Mouse (Mus musculus) C2C12 (cell line): Measurements from ENCODE around the gene Epha7. TPM values are rescaled to one million over a fixed set of nuclear protein-coding genes. Genes with fewer than 3 reads are reported as not detected.

ENCODE experiments used
- H3K27me3 ChIP-seq: one replicate; pipeline ENCODE4 v1.6.1; 2011; ENCODE audit not compliant: control insufficient read depth, insufficient read depth, insufficient read length
- H3K36me3 ChIP-seq: one replicate; pipeline ENCODE4 v1.6.1; 2011; ENCODE audit not compliant: control insufficient read depth, insufficient read depth
- H3K4me3 ChIP-seq: one replicate; pipeline ENCODE4 v1.5.1; 2011; ENCODE audit warnings: mild to moderate bottlenecking, control low read depth; ENCODE audit not compliant: poor library complexity, insufficient read depth, severe bottlenecking
- H3K79me2 ChIP-seq: one replicate; pipeline ENCODE4 v1.6.1; 2011; ENCODE audit not compliant: control insufficient read depth, insufficient read depth
- H3K79me3 ChIP-seq: one replicate; pipeline ENCODE4 v1.6.1; 2011; ENCODE audit warnings: low read depth, control low read depth
- H3ac ChIP-seq: one replicate; pipeline ENCODE3; 2011; ENCODE audit warnings: low read depth; ENCODE audit not compliant: control insufficient read depth, insufficient read length
- CEBPB ChIP-seq: IDR thresholded peaks from one replicate; pipeline ENCODE4 v1.6.1; 2011; ENCODE audit warnings: low read depth, mild to moderate bottlenecking, control low read depth, moderate library complexity
- CTCF ChIP-seq: IDR thresholded peaks from one replicate; pipeline ENCODE4 v1.5.1; 2011; ENCODE audit not compliant: control insufficient read depth, insufficient read depth, insufficient read length
- FOSL1 ChIP-seq: IDR thresholded peaks from one replicate; pipeline ENCODE4 v1.8.0; 2011; ENCODE audit warnings: mild to moderate bottlenecking, low read length; ENCODE audit not compliant: poor library complexity, insufficient read depth, severe bottlenecking
- MAX ChIP-seq: IDR thresholded peaks from one replicate; pipeline ENCODE4 v1.6.1; 2011; ENCODE audit warnings: mild to moderate bottlenecking, control low read depth
- MYOD1 ChIP-seq: IDR thresholded peaks from one replicate; pipeline ENCODE4 v1.6.1; 2011; ENCODE audit warnings: low read depth; ENCODE audit not compliant: control insufficient read depth, insufficient read length
- MYOG ChIP-seq: IDR thresholded peaks from one replicate; pipeline ENCODE4 v1.6.1; 2011; ENCODE audit not compliant: control insufficient read depth, insufficient read length; ENCODE audit errors: extremely low read depth
- USF1 ChIP-seq: IDR thresholded peaks from one replicate; pipeline ENCODE4 v1.6.1; 2011; ENCODE audit warnings: low read depth, mild to moderate bottlenecking, control low read depth, moderate library complexity
- polyA plus RNA-seq: library from polyadenylated mRNA; unstranded; fragments of >200 nt; fragmentation: generic; extraction: Trizol; gene quantifications from one replicate; pipeline ENCODE4 v1.2.1, GENCODE M21; 2012; ENCODE audit warnings: missing spikeins

The Epha7 gene
- polyA plus RNA-seq, 1 experiment = 1.8 TPM

- no peak for TF ChIP-seq CTCF
- no peak for TF ChIP-seq USF1
- TF ChIP-seq MYOG = no peak
- TF ChIP-seq FOSL1 = no peak
- TF ChIP-seq MYOD1 = no peak
- no peak for TF ChIP-seq MAX
- H3K79me2 ChIP-seq = no peaks in the 10 kb centered on the region
- no peak overlapping the region for H3K4me3 ChIP-seq
- H3ac ChIP-seq = no peak overlapping the region
- no peaks in the 10 kb centered on the region for H3K27me3 ChIP-seq
- no peaks in the 10 kb centered on the region for H3K36me3 ChIP-seq
- no peaks in the 10 kb centered on the region for H3K79me3 ChIP-seq
These were observed 77.2 kb downstream of the Epha7 start for GRCm38 (mm10) chr4:28890102-28890501.

DNA sequence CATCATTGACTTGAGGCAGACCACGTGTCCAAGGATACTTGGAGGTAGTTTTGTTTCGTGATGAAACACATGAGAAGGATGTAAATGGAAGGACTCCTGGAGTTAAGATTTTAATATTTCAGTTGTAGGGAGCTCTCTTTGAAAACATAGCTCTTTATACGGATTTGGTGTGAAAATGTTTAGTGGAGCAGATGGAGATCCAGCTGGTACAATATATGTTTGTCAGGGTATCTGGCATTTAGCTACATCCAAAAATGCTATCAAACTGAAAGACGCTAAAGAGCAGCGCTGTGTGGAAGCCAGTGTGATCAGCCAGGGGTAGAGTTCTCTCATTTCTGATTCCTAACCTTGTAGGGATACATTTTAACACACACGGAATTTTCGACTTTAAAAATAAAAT, 82.5 kb downstream of the Epha7 start:
- no peak overlapping the region for H3K4me3 ChIP-seq
- no peaks in the 10 kb centered on the region for H3K79me2 ChIP-seq
- H3K79me3 ChIP-seq = no peaks in the 10 kb centered on the region
- H3K36me3 ChIP-seq = no peaks in the 10 kb centered on the region
- H3ac ChIP-seq = no peak overlapping the region
- no peaks in the 10 kb centered on the region for H3K27me3 ChIP-seq
- no peak for TF ChIP-seq CEBPB
- no peak for TF ChIP-seq CTCF
- TF ChIP-seq MYOG = no peak
- no peak for TF ChIP-seq MAX
- TF ChIP-seq MYOD1 = no peak
- TF ChIP-seq FOSL1 = no peak
- no peak for TF ChIP-seq USF1

- TF ChIP-seq CTCF (no peak), FOSL1 (no peak), MYOD1 (no peak), MYOG (no peak), CEBPB (no peak), USF1 (no peak), MAX (no peak)
- H3K27me3 ChIP-seq = no peaks in the 10 kb centered on the region
These were observed 86.4 kb downstream of the Epha7 start for GRCm38 (mm10) chr4:28899373-28899772.

DNA sequence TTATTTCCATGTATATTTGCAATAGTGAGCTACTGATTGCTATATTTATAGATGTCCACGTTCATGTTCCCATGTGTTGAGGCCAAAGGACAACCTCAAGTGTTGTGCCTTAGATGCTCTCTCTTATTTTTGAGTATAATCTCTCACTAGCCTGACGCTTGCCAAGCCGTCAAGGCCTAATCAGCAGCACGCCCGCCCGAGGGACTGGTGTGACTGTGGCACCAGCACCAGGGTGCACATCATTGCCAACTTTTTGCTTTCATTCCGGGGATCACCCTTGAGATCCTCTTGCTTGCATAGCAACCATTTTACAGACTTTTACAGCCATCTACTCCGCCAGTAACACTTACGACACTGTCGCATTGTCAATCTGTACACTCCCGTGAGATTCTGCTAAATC, 86.9 kb downstream of the Epha7 start:
- Histone ChIP-seq H3K27me3 (no peaks in the 10 kb centered on the region), H3K79me2 (no peaks in the 10 kb centered on the region), H3ac (no peak overlapping the region), H3K36me3 (no peaks in the 10 kb centered on the region), H3K79me3 (no peaks in the 10 kb centered on the region), H3K4me3 (no peak overlapping the region)
- TF ChIP-seq CTCF (no peak), MAX (no peak), MYOD1 (no peak), CEBPB (no peak), USF1 (no peak), FOSL1 (no peak), MYOG (no peak)

More at GRCm38 (mm10) chr4:28899373-28899772, 86.4 kb downstream of the Epha7 start:
- H3K79me3 ChIP-seq = no peaks in the 10 kb centered on the region
- H3ac ChIP-seq = no peak overlapping the region
- no peaks in the 10 kb centered on the region for H3K79me2 ChIP-seq
- no peaks in the 10 kb centered on the region for H3K36me3 ChIP-seq
- no peak overlapping the region for H3K4me3 ChIP-seq

- no peaks in the 10 kb centered on the region for H3K79me3 ChIP-seq
- H3K79me2 ChIP-seq = no peaks in the 10 kb centered on the region
- H3K27me3 ChIP-seq = no peaks in the 10 kb centered on the region
- no peak overlapping the region for H3K4me3 ChIP-seq
- H3K36me3 ChIP-seq = no peaks in the 10 kb centered on the region
- TF ChIP-seq MAX (no peak), CEBPB (no peak), USF1 (no peak), MYOD1 (no peak), FOSL1 (no peak), MYOG (no peak), CTCF (no peak)
- no peak overlapping the region for H3ac ChIP-seq
These were observed 88.6 kb downstream of the Epha7 start for GRCm38 (mm10) chr4:28901496-28901895.

DNA sequence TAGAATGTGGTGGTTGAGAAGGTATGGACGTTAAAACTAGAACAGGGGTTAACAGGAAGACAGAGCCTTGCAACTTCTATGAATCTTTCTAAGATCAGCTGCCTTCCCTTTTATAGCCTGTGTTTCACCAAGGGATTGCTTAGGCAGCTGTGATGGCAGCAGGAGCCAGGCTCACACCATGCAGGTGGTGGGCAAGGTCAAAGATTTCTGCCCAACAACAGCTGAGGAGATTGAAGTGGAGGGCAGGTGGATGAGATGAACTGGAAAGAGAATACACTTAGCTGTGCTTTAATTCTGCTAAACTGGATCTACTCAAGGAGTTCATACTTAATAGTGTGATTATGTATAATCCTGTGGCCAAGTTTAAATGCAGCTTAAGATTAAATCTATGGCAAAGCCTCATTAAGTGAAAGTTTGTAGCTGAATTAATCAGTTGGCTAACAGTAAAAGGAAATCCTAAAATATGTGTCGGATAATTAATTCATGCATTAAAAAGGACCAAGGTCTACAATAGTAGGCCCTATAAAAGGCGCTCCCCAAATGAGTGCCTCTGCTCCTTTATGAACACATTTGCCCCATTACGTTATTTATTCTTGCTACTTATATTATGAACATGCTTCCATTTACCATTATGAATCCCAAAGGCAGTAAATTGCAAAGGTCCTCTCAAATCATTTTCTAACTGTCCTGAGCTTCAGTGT, 89.2 kb downstream of the Epha7 start:
- H3ac ChIP-seq = no peak overlapping the region
- no peak overlapping the region for H3K4me3 ChIP-seq
- no peaks in the 10 kb centered on the region for H3K27me3 ChIP-seq
- H3K36me3 ChIP-seq = no peaks in the 10 kb centered on the region
- TF ChIP-seq MAX (no peak), CTCF (no peak), MYOG (no peak), CEBPB (no peak), MYOD1 (no peak), FOSL1 (no peak), USF1 (no peak)
- no peaks in the 10 kb centered on the region for H3K79me3 ChIP-seq
- H3K79me2 ChIP-seq = no peaks in the 10 kb centered on the region
